Mouse (Mus musculus) kidney, adult 2 months (tissue): ENCODE results near the gene Slc2a5. TPM values are rescaled to one million over a fixed set of nuclear protein-coding genes. Genes with fewer than 3 reads are reported as not detected.
A peak's percentile ranks its signal among the peaks of the same experiment; 100 is the strongest.

ENCODE experiments used
- DNase-seq: peaks from one replicate; pipeline ENCODE4 v3.0.0; 2021
- H3K27ac ChIP-seq: fragments of 200-500 bp; 2 replicates; pipeline ENCODE4 v1.5.1; 2012; ENCODE audit warnings: low read depth, low read length, control low read depth, inconsistent platforms; ENCODE audit not compliant: insufficient read depth
- H3K27me3 ChIP-seq: fragments of 200-500 bp; replicated peaks from 2 replicates; pipeline ENCODE4 v1.6.1; 2012; ENCODE audit warnings: mild to moderate bottlenecking, moderate library complexity, low read length, inconsistent platforms; ENCODE audit not compliant: control insufficient read depth, insufficient read depth
- H3K36me3 ChIP-seq: fragments of 200-500 bp; 2 replicates; pipeline ENCODE4 v1.6.1; 2012; ENCODE audit warnings: mild to moderate bottlenecking, moderate library complexity, low read length, inconsistent platforms; ENCODE audit not compliant: control insufficient read depth, insufficient read depth
- H3K4me1 ChIP-seq: fragments of 200-500 bp; 2 replicates; pipeline ENCODE4 v1.6.1; 2011; ENCODE audit warnings: low read length; ENCODE audit not compliant: control insufficient read depth, insufficient read depth
- H3K4me3 ChIP-seq: fragments of 200-500 bp; 2 replicates; pipeline ENCODE4 v1.5.1; 2011; ENCODE audit warnings: mild to moderate bottlenecking, low read depth, low read length, control low read depth; ENCODE audit not compliant: insufficient read depth
- CTCF ChIP-seq: fragments of 200-500 bp; conservative IDR thresholded peaks from 2 replicates; pipeline ENCODE4 v1.5.1; 2011; ENCODE audit warnings: low read depth, mild to moderate bottlenecking, control low read depth, low read length, moderate library complexity, mixed read lengths; ENCODE audit not compliant: insufficient read depth, insufficient read length
- POLR2A ChIP-seq: fragments of 200-500 bp; IDR thresholded peaks from one replicate; pipeline ENCODE4 v1.6.1; 2011; ENCODE audit warnings: low read depth, low read length, control low read depth
- WGBS: fragments of 180-500 bp; shearing (Covaris S2); methylation state at CpG from one replicate; pipeline ENCODE4 v1.1.7; 2018; 5-methylcytosine and 5-hydroxymethylcytosine counted together
- polyA plus RNA-seq: library from polyadenylated mRNA; depleted of rRNA; stranded (reverse); fragments of >200 nt; gene quantifications from 2 replicates; pipeline ENCODE4 v1.2.3, GENCODE M21; 2012

Slc2a5 gene
- polyA plus RNA-seq, 1 experiment, result 181 TPM

DNA sequence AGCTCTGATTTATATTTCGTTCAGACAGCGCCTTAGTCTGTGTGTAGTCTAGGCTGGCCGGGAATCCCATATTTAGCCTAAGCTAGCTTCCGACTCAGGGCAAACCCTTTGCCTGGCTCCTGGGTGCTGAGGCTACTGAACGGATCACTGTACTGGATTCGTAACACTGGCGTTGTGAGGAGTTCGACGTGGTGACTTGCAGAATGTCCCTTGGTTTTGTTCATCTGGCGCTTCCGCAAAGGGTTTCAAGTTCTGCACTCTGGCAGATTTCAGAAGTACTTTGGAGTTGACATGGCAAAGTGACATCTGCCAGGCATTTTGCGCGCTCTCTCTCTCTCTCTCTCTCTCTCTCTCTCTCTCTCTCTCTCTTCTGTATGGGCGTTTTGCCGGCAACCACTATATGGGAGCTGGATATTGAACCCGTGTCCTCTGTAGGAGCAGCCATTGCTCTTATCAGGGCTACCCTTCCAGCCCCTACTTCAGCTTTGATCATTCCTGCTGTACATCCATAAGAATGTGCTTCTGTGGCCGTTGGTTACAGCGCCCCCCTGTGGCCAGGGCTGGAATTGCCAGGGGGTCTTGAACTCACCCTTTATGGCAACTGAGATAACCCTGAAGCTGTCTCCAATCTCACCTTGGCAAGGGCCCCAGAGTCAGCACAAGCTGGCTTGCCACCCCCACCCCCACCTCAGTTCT, 27.0 kb upstream of the Slc2a5 start:
- Histone ChIP-seq H3K27ac (no peak overlapping the region), H3K27me3 (no peaks in the 10 kb centered on the region), H3K36me3 (no peaks in the 10 kb centered on the region), H3K4me3 (no peak overlapping the region), H3K4me1 (no peaks in the 10 kb centered on the region)
- no peak for DNase-seq
- WGBS, result 88% methylated on average over 18 of the region's 18 CpGs
- TF ChIP-seq POLR2A (no peak), CTCF (peak; percentile 65)

DNA sequence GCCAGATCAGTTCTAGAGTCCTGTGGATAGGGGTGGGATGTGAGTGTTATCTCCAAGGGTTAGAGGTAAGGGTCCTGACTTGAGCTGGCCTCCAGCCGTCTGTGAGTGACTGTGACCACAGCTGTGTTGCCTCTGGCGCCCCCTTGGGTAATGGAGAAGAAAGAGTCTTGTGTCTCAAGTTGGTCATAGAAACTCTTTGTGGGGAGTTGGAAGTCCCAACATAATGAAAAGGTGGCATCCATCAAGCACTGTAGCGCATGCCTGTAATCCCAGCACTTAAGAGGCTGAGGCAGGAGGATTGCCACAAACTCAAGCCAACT, 26.5 kb upstream of the Slc2a5 start:
- no peak for DNase-seq
- Histone ChIP-seq H3K27me3 (no peaks in the 10 kb centered on the region), H3K27ac (no peak overlapping the region), H3K36me3 (no peaks in the 10 kb centered on the region), H3K4me3 (no peak overlapping the region), H3K4me1 (no peaks in the 10 kb centered on the region)
- WGBS, result 59% methylated on average over 3 of the region's 3 CpGs
- no peak for TF ChIP-seq CTCF
- no peak for TF ChIP-seq POLR2A

DNA sequence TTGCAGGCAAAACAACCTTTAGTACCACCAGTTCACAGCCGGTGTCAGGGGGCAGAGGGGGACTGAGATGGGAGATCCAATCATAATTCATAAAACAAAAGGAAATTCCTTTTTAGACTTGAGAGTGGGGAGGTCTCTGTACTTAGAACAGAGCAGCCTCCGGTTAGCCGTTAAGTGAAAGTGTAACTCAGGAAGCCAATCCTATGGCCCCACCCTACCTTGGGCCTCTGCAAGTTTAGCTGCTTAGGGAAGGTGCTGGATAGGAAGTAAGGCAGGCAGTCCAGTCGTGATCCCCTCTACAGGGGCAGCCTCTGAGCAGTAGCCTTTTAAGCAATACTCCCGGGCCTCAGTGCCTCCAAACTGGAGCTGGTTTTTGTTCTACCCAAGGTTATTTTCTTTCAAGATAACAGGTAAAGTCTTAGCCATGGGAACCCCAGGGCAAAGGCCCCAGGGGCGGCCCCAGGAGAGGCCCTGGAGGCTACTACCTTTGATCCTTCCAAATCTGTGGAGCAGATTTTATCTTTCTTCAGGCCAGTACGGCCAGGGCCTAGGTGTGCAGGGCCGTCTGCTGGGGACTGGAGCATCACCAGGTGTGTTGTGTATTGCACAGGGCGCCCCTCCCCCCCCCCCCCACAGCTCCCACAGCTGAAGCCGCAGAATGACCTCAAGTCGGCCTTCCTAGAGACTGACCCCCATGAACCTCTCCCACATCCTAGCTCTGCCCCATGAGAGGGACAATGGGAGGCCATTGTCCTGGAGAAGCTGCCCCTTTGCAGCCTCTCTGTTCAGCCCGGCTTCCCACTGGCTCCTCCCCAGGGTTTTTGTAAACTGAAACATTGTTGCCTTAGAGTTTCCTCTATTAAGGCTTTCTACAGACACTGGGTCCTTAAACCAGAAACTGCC, 25.3 kb upstream of the Slc2a5 start:
- H3K27ac ChIP-seq, result no peak overlapping the region
- no peak overlapping the region for H3K4me3 ChIP-seq
- no peak for DNase-seq
- no peaks in the 10 kb centered on the region for H3K36me3 ChIP-seq
- TF ChIP-seq POLR2A (no peak), CTCF (no peak)
- H3K4me1 ChIP-seq, result no peaks in the 10 kb centered on the region
- no peaks in the 10 kb centered on the region for H3K27me3 ChIP-seq
- 64% methylated on average over 12 of the region's 12 CpGs for WGBS

DNA sequence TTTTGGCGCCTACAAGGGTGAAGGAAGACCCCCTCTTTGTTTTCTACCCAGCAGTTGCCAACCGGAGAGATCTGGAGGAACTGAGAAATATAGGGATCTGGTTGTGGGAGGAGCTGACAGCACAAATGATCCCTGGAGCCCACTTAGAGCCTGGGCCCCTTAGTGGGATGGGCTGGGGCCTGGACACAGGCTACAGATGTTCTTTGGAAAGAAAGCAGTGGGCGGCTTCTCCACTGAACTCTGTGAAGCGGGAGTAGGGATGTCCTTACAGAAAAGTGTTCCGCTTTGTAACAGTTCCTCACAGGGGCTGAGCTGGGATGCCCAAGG, 24.7 kb upstream of the Slc2a5 start:
- TF ChIP-seq POLR2A, result no peak
- TF ChIP-seq CTCF, result no peak
- no peak for DNase-seq
- no peaks in the 10 kb centered on the region for H3K36me3 ChIP-seq
- H3K27me3 ChIP-seq, result no peaks in the 10 kb centered on the region
- H3K27ac ChIP-seq, result no peak overlapping the region
- no peaks in the 10 kb centered on the region for H3K4me1 ChIP-seq
- WGBS, result 91% methylated on average over 5 of the region's 5 CpGs
- no peak overlapping the region for H3K4me3 ChIP-seq

DNA sequence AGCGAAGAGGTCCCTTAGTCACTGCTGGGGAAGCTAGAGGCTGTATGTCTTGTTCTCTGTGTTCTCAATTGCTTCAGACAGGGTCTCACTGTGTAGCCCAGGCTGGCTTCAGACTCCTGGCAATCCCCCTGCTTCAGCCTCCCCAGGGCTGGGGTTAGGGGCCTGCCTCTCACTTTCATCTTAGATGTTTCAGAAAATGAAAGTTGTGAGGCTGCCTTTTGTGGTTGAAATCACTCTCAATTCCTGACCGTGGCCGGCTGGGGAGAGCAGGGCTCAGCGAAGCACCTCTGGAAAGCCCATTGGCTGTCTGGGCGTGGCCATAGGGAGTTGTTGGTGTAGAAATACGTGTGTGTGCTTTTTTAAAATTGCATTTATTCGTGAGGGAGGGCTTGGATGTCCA, 22.8 kb upstream of the Slc2a5 start:
- Histone ChIP-seq H3K36me3 (no peaks in the 10 kb centered on the region), H3K27me3 (no peaks in the 10 kb centered on the region), H3K27ac (no peak overlapping the region), H3K4me3 (no peak overlapping the region), H3K4me1 (no peaks in the 10 kb centered on the region)
- TF ChIP-seq POLR2A, result no peak
- TF ChIP-seq CTCF, result no peak
- no peak for DNase-seq
- 90% methylated on average over 7 of the region's 7 CpGs for WGBS

DNA sequence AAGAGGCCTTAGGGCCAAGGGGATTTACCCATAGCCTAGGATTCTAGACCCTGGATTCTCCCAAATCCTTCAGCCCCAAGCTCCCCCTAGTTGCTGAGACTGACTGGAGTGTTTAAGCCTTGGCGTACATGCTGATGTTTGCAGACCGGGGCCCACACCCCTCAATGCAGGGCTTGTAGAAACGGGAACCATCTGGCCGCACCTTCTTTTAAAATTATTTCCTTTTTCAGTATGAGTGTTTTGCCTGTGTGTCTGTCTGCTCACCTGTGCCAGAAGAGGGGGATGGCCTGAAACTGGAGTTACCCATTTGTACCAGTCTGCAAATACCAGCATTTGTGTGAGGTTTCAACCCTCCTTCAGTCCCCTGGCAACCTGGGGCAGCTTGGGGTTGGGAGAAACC, 21.2 kb upstream of the Slc2a5 start:
- no peak for DNase-seq
- Histone ChIP-seq H3K27me3 (no peaks in the 10 kb centered on the region), H3K4me1 (no peaks in the 10 kb centered on the region), H3K4me3 (no peak overlapping the region), H3K27ac (no peak overlapping the region), H3K36me3 (no peaks in the 10 kb centered on the region)
- 93% methylated on average over 4 of the region's 4 CpGs for WGBS
- no peak for TF ChIP-seq CTCF
- TF ChIP-seq POLR2A, result no peak

DNA sequence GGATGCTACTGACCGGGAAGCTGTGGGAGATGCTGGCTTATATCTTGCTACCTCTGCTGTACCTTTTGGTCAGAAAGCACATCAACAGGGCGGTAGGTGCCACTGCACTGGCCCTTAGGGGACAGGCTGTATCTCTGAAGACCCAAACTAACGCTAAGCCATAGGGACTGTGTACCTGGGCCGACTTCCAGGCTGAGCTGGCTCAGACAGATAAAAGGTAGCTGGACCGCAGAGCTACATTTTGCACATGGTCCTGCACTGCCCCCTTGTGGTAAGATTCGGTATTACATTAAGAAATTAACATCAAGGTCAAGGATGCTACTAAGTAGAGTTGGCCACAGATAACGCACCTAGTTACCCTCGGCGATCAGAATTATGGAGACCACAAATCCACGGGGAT, 20.2 kb upstream of the Slc2a5 start:
- Histone ChIP-seq H3K4me1 (no peaks in the 10 kb centered on the region), H3K36me3 (no peaks in the 10 kb centered on the region), H3K4me3 (no peak overlapping the region), H3K27ac (no peak overlapping the region), H3K27me3 (no peaks in the 10 kb centered on the region)
- WGBS, result 18% methylated on average over 10 of the region's 10 CpGs
- no peak for TF ChIP-seq POLR2A
- TF ChIP-seq CTCF, result peak; percentile 95
- peak; percentile 83 for DNase-seq
